Mouse (Mus musculus) layer of hippocampus, adult 9-10 months (tissue): Measurements from ENCODE around the gene Tsr3.
A peak's percentile ranks its signal among the peaks of the same experiment; 100 is the strongest.

ENCODE experiments used
- DNase-seq: peaks from one replicate; pipeline ENCODE4 v3.0.0; 2022; ENCODE audit warnings: low spot score

Tsr3 gene

GRCm38 (mm10) chr17:25243131-25243780 lies 3.3 kb downstream of the Tsr3 start:
- no peak for DNase-seq

- no peak for DNase-seq
Observed at GRCm38 (mm10) chr17:25244239-25244638, 4.3 kb downstream of the Tsr3 start.

- no peak for DNase-seq
Observed at GRCm38 (mm10) chr17:25248033-25248750, 8.2 kb downstream of the Tsr3 start.

DNA sequence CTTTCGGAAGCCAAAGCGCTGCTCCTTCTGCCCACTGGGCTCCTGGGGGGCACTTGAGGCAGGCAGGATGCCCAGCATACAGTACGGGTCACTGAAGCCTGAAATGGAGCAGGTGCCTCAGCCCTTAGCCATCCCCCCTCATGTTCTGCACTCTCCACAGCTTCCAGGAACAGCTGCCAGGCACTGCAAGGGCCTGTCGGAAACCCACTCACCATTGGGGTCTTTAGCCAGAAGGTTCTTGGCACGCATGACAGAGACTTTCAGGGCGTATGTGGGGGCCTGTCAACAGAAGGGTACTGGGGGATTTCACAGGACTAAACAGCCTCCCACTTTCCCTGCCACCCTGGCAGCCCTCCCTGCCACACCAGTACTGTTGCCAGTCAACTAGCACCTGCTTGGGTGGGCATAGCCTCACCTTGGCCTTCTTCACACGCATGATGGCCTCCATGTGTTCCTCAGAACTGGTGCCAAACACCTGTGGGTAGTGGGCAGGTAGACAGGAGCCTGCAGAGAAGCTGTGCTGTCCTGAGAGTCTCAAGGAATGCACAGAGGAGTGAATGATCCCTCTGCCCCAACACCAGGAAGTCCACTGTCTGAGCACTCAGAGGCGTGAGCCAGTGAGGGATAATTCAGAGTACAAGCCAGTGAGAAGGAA lies 10.3 kb downstream of the Tsr3 start:
- DNase-seq = no peak

DNA sequence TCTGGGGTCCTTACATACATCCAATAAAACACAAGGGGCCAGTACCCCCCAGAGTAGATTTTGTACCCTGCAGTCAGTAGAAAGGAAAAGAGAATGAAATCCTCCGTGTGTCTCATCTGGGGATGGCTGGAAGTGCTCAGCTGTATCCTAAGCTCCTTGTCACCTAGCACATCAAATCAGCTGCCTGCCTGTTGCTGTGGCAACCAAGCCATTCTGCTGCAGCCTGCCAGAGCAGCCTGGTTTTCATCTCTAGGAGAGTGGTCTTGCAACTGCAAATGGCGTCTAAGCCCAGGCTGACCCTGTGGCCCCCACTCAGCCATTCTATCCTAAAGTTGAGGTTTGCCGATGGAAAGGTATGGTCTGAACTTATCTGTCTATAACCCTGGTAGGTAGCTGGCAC lies 12.7 kb downstream of the Tsr3 start:
- DNase-seq = no peak

- no peak for DNase-seq
Observed at GRCm38 (mm10) chr17:25253760-25254159, 13.8 kb downstream of the Tsr3 start.

DNA sequence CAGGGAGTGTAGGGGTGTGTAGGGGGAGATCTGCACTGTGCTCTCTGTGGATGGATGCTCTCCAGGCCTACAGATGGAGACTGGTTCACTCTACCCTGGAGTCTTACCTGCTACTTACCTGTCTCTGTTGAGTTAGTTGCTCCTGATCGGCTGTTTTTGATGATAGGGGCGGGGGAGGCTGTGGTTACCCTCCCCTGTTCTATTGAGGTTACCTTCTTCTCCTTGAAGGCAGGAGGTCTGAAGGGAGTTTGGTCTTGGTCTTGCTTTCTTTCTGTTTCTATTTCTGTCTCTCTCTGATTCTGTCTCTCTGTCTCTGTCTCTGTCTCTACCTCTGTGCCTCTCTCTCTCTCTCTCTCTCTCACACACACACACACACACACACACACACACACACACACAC lies 15.1 kb downstream of the Tsr3 start:
- DNase-seq = no peak

DNA sequence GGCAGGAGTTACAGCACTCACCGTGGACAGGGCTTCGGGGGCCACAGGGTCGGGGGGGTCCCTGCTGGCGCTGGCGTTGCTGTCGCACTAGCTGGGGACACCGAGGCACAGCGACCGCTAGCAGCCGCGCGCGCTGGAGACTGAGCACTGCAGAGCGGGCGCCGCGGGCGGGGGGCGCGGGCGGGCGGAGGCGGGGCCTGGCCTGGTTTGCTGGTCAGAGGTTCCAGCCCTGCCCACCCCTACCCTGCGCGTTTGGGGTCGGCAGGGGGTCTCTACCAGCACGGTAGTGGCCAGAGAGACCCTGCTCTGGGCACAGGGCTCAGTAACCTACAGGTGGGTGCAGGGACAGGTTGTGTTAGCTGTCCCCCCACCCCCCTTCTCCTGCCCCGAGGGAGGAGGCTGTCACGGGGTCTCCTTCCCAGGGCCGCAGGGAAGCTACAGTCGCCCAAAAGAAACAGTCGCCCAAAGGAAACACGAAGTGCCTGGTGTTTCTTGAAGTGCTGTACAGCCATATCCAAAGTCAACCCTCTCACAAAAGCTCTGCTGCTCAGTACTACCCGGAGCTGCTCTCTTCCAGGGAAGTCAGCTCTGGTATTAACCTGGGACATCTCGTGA lies 16.3 kb downstream of the Tsr3 start, which contains the start of gene Baiap3:
Gene Baiap3, minus strand, starts transcription at position 225 of the 615 bp plus-strand sequence.
- DNase-seq = no peak

DNA sequence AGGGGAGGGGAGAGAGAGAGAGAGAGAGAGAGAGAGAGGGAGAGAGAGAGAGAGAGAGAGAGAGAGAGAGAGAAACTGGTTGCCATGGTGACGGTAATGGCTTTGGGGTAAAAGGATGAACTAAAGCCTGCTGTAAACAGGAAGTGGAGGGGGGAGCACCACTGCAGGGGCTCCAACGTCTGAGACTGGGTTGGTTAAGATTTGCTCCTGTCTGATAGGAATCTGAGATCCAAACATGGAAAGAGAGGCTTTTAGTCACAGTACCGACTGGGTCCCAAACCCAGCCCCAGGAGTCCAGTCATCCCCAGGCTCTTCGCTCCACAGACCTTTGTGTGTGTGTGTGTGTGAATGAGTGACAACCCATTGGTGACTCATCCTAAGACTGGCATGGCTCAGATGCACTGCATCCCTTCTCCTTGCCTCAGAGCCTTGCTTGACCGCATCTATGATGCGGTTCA lies 17.9 kb downstream of the Tsr3 start:
- no peak for DNase-seq

GRCm38 (mm10) chr17:25264453-25264852 lies 24.5 kb downstream of the Tsr3 start:
- no peak for DNase-seq

DNA sequence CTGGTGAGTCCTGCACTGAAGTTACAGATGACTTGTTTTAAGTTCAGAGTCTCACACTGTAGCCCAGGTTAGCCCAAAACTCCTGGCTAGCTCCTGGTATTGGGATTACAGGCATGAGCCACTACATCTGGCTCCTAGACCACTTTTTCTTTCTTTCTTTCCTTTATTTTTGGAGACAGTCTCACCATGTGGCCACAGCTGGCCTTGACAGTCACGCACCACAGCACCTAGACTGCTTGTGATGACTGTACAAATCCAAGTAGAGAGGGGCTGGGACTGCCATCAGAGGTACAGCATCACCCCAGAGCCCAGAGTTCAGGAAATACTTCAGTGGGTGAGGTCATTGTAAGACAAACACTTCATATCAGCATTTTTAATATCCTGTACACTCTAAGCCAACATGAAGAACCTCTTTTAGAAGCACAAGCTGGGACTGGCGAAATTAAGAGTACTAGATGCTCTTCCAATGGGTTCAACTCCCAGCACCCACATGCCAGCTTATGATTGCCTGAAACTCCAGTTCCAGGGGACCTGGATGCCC lies 30.9 kb downstream of the Tsr3 start:
- no peak for DNase-seq

DNA sequence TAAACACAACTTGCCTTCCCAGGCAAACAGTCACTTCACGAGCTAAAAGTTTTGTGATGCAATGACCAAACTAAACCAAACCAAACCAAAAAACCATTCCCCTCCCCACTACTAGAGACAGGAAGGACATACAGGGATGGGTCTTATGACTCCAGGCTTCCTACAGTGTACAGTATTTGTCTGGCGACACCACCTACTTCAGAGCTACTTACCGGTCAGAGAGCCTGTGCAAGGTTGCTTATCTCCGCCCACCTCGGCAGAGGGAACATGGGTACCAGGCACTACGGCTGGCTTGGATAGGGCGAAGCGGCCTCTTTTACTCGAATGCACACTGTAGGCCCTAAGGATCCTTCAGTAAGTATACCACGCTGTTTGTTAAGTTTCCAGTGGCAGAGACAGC lies 32.4 kb downstream of the Tsr3 start:
- DNase-seq = no peak

DNA sequence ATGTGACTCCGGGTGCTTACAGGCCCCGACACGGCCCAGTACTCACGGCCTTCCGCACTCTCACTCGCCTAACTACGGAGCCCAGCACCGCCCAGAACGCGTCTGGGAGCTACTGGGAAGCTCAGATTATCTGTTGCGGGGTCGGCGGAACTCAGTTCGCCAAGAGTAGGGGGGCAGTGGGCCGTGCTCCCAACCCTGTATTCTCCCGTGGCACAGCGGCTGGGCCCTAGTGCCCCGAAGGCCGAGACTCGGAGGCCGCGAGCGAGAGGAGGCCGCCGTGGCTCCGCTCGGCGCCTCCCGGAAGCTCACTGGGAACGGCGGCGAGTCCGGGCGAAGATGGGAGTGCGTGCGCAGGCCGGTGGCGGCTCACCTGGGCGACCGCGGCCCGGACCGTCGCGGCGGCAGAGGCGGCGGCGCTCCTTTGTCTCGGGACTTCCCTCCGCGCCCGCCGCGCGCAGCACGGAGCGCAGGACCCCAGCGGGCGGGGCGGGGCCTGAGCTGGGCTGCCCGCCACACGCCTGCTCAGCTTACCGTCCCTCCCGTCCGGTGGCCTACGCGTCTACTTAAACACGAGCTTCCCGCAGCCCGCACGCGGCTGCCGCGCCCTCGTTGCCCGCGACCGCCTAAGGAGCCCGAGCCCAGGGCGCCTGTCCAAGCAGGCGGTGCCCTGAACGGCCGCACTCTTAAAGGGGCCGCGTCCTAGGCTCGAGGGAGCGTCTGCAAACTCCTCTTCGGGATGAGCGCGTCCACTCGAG lies 33.2 kb downstream of the Tsr3 start:
- peak; percentile 93 for DNase-seq

GRCm38 (mm10) chr17:25273706-25274501 lies 33.9 kb downstream of the Tsr3 start:
- DNase-seq = peak; percentile 99

DNA sequence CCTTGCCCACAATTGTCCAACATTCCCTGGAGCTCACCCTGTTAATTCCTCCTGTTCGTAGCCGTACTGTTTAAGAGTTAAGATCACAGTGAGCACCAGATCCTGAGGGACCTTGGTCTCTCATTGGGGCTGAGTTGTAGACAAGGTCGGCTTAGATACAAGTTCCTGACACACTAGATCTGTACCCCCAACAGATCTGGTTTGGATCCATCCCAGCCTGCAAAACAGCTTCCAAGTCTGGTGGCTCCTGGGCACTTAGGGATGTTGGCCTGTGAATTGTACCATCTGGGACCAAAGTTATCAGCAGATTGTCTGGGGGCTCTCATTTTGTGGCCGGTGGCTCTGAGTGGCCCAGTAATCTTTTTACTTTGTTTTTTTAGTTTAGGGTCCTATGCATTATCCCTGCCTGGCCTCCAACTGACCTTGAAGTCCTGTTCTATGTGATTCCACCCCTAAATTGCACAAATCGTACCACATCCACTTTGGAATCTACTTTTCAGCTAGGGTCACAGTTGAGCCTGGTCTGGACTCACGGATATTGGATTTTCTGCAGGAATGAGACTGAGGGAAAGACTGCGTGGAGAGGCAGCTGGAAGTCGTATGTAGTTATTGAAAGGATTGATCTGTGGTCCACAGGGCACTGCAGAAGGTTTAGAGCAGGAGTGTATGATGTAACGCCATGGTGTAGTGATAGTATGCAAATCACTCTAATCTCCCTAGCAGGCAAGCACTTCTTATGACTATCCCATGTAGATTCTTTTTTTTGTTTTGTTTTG lies 34.8 kb downstream of the Tsr3 start, which contains the start of gene Ube2i:
Gene Ube2i, minus strand, starts transcription at position 52 of the 776 bp plus-strand sequence.
- DNase-seq = no peak

DNA sequence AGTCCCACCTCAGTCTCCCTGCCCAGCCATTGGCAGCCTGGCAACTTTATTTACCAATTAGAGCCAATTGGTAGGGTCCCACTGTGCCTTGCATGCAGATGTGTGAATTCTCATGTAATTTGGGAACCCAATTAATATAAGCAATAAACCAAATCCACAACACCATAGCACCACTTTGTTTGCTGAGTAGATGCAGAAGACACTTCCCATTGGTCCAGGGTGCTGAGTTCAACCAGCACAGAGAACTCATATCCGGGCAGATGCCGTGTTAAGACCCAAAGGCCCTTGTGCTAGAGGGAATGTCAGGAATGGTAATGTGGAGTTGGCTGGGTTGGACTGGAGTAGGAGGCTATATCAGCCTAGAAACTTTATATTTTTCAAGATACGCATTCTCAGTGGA lies 35.9 kb downstream of the Tsr3 start:
- DNase-seq = no peak

GRCm38 (mm10) chr17:25282133-25282532 lies 42.2 kb downstream of the Tsr3 start:
- DNase-seq = peak; percentile 18

GRCm38 (mm10) chr17:25285033-25285432 lies 45.1 kb downstream of the Tsr3 start:
- DNase-seq = peak; percentile 36

DNA sequence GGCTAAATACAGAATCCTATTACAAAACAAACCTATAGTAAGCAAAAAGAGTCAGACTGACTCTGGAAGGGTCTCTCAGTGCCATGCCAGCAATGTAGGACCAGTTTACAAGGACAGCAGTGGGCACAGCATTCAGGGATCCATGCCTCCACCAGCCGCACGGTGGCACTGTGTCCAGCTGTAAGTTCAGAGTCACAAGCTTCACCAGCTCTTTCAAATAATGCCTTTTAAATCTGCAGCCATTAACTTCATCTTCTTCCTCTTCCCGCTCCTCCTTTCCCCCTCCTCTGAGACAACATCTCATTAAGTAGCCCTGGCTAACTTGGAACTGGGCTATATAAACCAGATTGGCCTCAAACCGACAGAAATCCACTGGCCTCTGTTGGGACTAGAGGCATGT lies 48.9 kb downstream of the Tsr3 start:
- peak; percentile 21 for DNase-seq

GRCm38 (mm10) chr17:25290411-25290810 lies 50.4 kb downstream of the Tsr3 start:
- no peak for DNase-seq
